In genomic region chr7:25628323-25628620, GRCm38 (mm10) we compare ENCODE assay signal across 9 mouse cellular contexts. TPM values are rescaled to one million over a fixed set of nuclear protein-coding genes. Genes with fewer than 3 reads are reported as not detected.
A peak's percentile ranks its signal among the peaks of the same experiment; 100 is the strongest.
DNase-seq lines count a peak whose midpoint lies in the region; ATAC-seq and TF ChIP-seq lines count a peak whose summit lies in the region.
"Had no signal": no experiment of that assay in that cellular context is flagged by ENCODE, and none has a peak within 500 bp of the region (broad histone marks: within the 10 kb centered on the region; RNA-seq: fewer than 3 reads in every experiment).

No protein-coding gene starts in this region.

- peaks cover 56% of the 10 kb centered on the region for H3K36me3 ChIP-seq in neural tube, embryonic 12.5 days
- peaks cover 12% of the 10 kb centered on the region for H3K36me3 ChIP-seq in stomach, embryonic 14.5 days (ENCODE audit: control insufficient read depth, insufficient read depth, low read length)
- H3K36me3 ChIP-seq in forebrain, embryonic 16.5 days (ENCODE audit: control insufficient read depth, insufficient read depth): peaks cover 15% of the 10 kb centered on the region

- peaks cover 21% of the 10 kb centered on the region for H3K27me3 ChIP-seq in neural tube, embryonic 12.5 days (replicated peaks)
- H3K27me3 ChIP-seq in stomach, embryonic 14.5 days (ENCODE audit: control insufficient read depth, insufficient read depth, low read length): no peaks in the 10 kb centered on the region
- H3K27me3 ChIP-seq in forebrain, embryonic 16.5 days (replicated peaks; ENCODE audit: control insufficient read depth, insufficient read depth, low read length): peaks cover 9% of the 10 kb centered on the region

- no peak overlapping the region for H3K9ac ChIP-seq in neural tube, embryonic 12.5 days
- H3K9ac ChIP-seq in stomach, embryonic 14.5 days (replicated peaks; ENCODE audit: low read depth, low read length): peak overlapping the region; percentile 38
- H3K9ac ChIP-seq in forebrain, embryonic 16.5 days (replicated peaks; ENCODE audit: low read depth, low read length): no peak overlapping the region

- H3K4me1 ChIP-seq in neural tube, embryonic 12.5 days: peaks cover 12% of the 10 kb centered on the region
- H3K4me1 ChIP-seq in stomach, embryonic 14.5 days (ENCODE audit: control insufficient read depth, insufficient read depth, low read length): peaks cover 20% of the 10 kb centered on the region
- H3K4me1 ChIP-seq in forebrain, embryonic 16.5 days (replicated peaks; ENCODE audit: control insufficient read depth, insufficient read depth, low read length): peaks cover 10% of the 10 kb centered on the region

- ATAC-seq in neural tube, embryonic 12.5 days (ENCODE audit: low FRiP score, low read depth): no peak
- no peak for ATAC-seq in stomach, embryonic 14.5 days (ENCODE audit: insufficient number of reproducible peaks, insufficient read depth, low FRiP score, low read depth)
- ATAC-seq in forebrain, embryonic 16.5 days: no peak

- TF ChIP-seq CTCF in gastrocnemius, adult 2 months (IDR thresholded peaks at IDR 0.05): no peak

- H3K4me3 ChIP-seq in gastrocnemius, adult 2 months: peak overlapping the region; percentile 72
- H3K4me3 ChIP-seq in neural tube, embryonic 12.5 days: no peak overlapping the region
- peak overlapping the region; percentile 47 for H3K4me3 ChIP-seq in stomach, embryonic 14.5 days (ENCODE audit: low read depth, low read length)
- no peak overlapping the region for H3K4me3 ChIP-seq in forebrain, embryonic 16.5 days (replicated peaks; ENCODE audit: low read length)

- peak overlapping the region; percentile 83 for H3K27ac ChIP-seq in gastrocnemius, adult 2 months
- H3K27ac ChIP-seq in neural tube, embryonic 12.5 days: no peak overlapping the region
- no peak overlapping the region; the same call in 1 of the 2 replicates for H3K27ac ChIP-seq in stomach, embryonic 14.5 days (ENCODE audit: low read length)
- no peak overlapping the region for H3K27ac ChIP-seq in forebrain, embryonic 16.5 days (ENCODE audit: low read length)

- peak overlapping the region; percentile 57 for H3K4me2 ChIP-seq in neural tube, embryonic 12.5 days (replicated peaks)
- H3K4me2 ChIP-seq in stomach, embryonic 14.5 days (replicated peaks; ENCODE audit: low read depth, low read length): peak overlapping the region; percentile 68
- no peak overlapping the region for H3K4me2 ChIP-seq in forebrain, embryonic 16.5 days (ENCODE audit: low read length)

- 70% methylated on average over 8 of the region's 8 CpGs for WGBS in neural tube, embryonic 12.5 days
- whole genome bisulfite sequencing in stomach, embryonic 14.5 days: 54% methylated on average over 8 of the region's 8 CpGs
- WGBS in forebrain, embryonic 16.5 days: 70% methylated on average over 8 of the region's 8 CpGs

- intact Hi-C loops in gastrocnemius, adult 2 months (cut with DNase I): no loop called here

- DNase-seq in gastrocnemius, adult 2 months: no peak
- no peak for DNase-seq in gastrocnemius, postnatal 4 days (ENCODE audit: low spot score in 2 of 2)
- no peak for DNase-seq in neural tube, embryonic 10.5 days (ENCODE audit: extremely low spot score, low spot score)
- peak; percentile 56 for DNase-seq in kidney, postnatal 10 days
- DNase-seq in spleen, postnatal 4 days (ENCODE audit: low spot score in 2 of 2): no peak
- DNase-seq: lung, postnatal 36 days had no signal

- H3K9me3 ChIP-seq in neural tube, embryonic 12.5 days: no peaks in the 10 kb centered on the region
- H3K9me3 ChIP-seq in stomach, embryonic 14.5 days (ENCODE audit: control insufficient read depth, low read depth, low read length): no peaks in the 10 kb centered on the region
- H3K9me3 ChIP-seq in forebrain, embryonic 16.5 days (ENCODE audit: control insufficient read depth, low read length): no peaks in the 10 kb centered on the region

RNA-seq across cellular contexts. Expression of gene B3gnt8, which starts 1.8 kb away (rescaled TPM):
- 1 to 10 TPM; 1.5 to 1.6 TPM for total RNA-seq in gastrocnemius, adult 2 months (2021)
- 1 to 10 TPM; 4.2 to 4.8 TPM for total RNA-seq in gastrocnemius, postnatal 4 days (2021)
- polyA plus RNA-seq in neural tube, embryonic 12.5 days (2016; fragmentation: Nextera tagmentation; extraction: Ambion mirVana): 1.8 and 2.7 TPM in 2 replicates
- 6.2 and 6.5 TPM in 2 replicates for polyA plus RNA-seq in stomach, embryonic 14.5 days (2014; fragmentation: Nextera tagmentation; extraction: Ambion mirVana)
- polyA plus RNA-seq in forebrain, embryonic 16.5 days (2015; fragmentation: Nextera tagmentation; extraction: Ambion mirVana): 0.44 and 0.92 TPM in 2 replicates

RNA-seq across cellular contexts. Expression of gene Dmac2, which starts 9.1 kb away (rescaled TPM):
- 10 to 100 TPM; 33.7 to 54.2 TPM for total RNA-seq in gastrocnemius, adult 2 months (2021)
- 10 to 100 TPM; 20.1 to 23.1 TPM for total RNA-seq in gastrocnemius, postnatal 4 days (2021)
- 27.5 and 31.2 TPM in 2 replicates for polyA plus RNA-seq in neural tube, embryonic 12.5 days (2016; fragmentation: Nextera tagmentation; extraction: Ambion mirVana)
- 39.0 and 44.9 TPM in 2 replicates for polyA plus RNA-seq in stomach, embryonic 14.5 days (2014; fragmentation: Nextera tagmentation; extraction: Ambion mirVana)
- 36.0 and 38.8 TPM in 2 replicates for polyA plus RNA-seq in forebrain, embryonic 16.5 days (2015; fragmentation: Nextera tagmentation; extraction: Ambion mirVana)

RNA-seq across cellular contexts. Expression of gene Erich4, which starts 12.6 kb away (rescaled TPM):
- total RNA-seq in gastrocnemius, adult 2 months (2021): not detected
- not detected for total RNA-seq in gastrocnemius, postnatal 4 days (2021)
- polyA plus RNA-seq in neural tube, embryonic 12.5 days (2016; fragmentation: Nextera tagmentation; extraction: Ambion mirVana): not detected in 2 replicates
- polyA plus RNA-seq in stomach, embryonic 14.5 days (2014; fragmentation: Nextera tagmentation; extraction: Ambion mirVana): not detected in 2 replicates
- 0.39 TPM in 1 of 2 replicates, not detected in the other for polyA plus RNA-seq in forebrain, embryonic 16.5 days (2015; fragmentation: Nextera tagmentation; extraction: Ambion mirVana)

RNA-seq across cellular contexts. Expression of gene Bckdha, which starts 30.5 kb away (rescaled TPM):
- total RNA-seq in gastrocnemius, adult 2 months (2021): 100 to 1,000 TPM; 103 to 152 TPM
- total RNA-seq in gastrocnemius, postnatal 4 days (2021): 10 to 100 TPM; 55.6 to 55.8 TPM
- polyA plus RNA-seq in neural tube, embryonic 12.5 days (2016; fragmentation: Nextera tagmentation; extraction: Ambion mirVana): 48.3 and 48.4 TPM in 2 replicates
- 48.6 and 52.2 TPM in 2 replicates for polyA plus RNA-seq in stomach, embryonic 14.5 days (2014; fragmentation: Nextera tagmentation; extraction: Ambion mirVana)
- 57.7 and 61.9 TPM in 2 replicates for polyA plus RNA-seq in forebrain, embryonic 16.5 days (2015; fragmentation: Nextera tagmentation; extraction: Ambion mirVana)

RNA-seq across cellular contexts. Expression of gene Exosc5, which starts 30.7 kb away (rescaled TPM):
- 10 to 100 TPM; 24.1 to 24.3 TPM for total RNA-seq in gastrocnemius, adult 2 months (2021)
- 10 to 100 TPM; 24.5 to 25.7 TPM for total RNA-seq in gastrocnemius, postnatal 4 days (2021)
- polyA plus RNA-seq in neural tube, embryonic 12.5 days (2016; fragmentation: Nextera tagmentation; extraction: Ambion mirVana): 54.7 and 55.2 TPM in 2 replicates
- polyA plus RNA-seq in stomach, embryonic 14.5 days (2014; fragmentation: Nextera tagmentation; extraction: Ambion mirVana): 72.9 and 83.0 TPM in 2 replicates
- 46.5 and 48.3 TPM in 2 replicates for polyA plus RNA-seq in forebrain, embryonic 16.5 days (2015; fragmentation: Nextera tagmentation; extraction: Ambion mirVana)

Comparison
In these comparisons a context has a peak if more than half of its experiments do, and no peak if none do; other contexts are left out.
1. H3K4me3 ChIP-seq: peak in gastrocnemius, adult 2 months (single experiment) and stomach, embryonic 14.5 days (single experiment); none in neural tube, embryonic 12.5 days (single experiment) and forebrain, embryonic 16.5 days (single experiment).